Mouse (Mus musculus) ovary, postnatal 14 days (tissue): ENCODE measurements around the gene Adad1.

Experiments
- DNase-seq: peaks from one replicate; pipeline ENCODE4 v3.0.0; 2022; ENCODE audit warnings: low spot score

Gene Adad1

DNA sequence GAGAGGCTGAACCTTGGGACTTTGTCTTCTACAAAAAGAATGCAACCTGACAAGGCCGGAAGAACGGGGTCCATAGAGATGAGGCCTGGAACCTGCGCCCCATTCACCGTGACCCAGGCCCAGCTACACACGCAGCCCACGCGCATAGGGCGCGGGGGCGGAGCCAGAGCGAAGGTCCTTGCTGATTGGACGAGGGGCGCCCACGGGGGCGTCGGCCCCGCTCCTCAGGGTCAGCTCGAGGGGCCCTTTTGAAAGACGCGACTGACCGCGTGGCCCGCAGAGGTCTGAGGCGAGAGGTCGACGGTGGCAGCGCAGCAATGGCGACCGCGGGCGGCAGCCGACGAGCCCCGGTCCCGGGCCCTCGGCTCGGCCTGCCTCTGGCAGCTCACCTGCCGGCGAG lies at the start of gene Adad1:
TSS of gene Adad1 (plus strand) at position 122 of the 400 bp plus-strand sequence.
- no peak for DNase-seq

DNA sequence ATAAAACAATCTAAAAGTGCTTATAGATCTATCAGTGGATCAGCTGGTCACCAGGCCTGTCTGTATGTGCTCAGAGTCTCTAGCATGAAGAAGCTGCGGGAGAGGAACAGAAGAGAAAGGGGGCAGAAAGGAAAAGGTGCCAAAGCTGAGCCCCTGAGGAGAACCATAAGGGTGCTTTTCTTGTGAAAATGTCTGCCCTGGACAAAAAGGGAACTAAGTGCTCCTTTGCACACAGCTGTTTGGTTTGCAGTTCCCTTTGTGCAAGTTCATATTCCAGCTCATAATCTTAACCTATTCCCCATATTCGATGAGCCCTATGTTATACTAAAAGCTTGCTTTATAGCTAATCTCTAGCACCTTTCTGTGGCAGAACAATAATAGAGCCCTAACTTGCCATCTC lies 25.3 kb upstream of the Adad1 start:
- DNase-seq, result no peak

DNA sequence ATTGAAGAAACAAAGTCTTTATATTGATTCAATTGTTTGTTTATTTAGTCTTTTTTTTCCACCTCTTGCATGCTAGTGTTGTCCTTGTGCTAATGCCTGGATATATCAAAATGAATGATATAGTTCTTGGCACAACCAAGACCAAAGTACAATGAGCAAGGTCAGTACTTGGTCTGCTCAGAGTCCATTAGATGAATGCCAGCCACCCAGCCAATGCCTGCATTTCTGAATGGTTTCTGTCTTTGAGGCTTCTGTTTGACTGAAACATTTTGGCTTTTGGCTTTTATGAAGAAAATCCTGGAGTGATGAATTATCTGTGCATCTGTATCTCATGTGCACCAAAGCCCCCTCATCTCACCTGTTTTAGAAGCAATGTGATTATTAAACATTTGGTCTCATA lies 23.5 kb upstream of the Adad1 start:
- no peak for DNase-seq

DNA sequence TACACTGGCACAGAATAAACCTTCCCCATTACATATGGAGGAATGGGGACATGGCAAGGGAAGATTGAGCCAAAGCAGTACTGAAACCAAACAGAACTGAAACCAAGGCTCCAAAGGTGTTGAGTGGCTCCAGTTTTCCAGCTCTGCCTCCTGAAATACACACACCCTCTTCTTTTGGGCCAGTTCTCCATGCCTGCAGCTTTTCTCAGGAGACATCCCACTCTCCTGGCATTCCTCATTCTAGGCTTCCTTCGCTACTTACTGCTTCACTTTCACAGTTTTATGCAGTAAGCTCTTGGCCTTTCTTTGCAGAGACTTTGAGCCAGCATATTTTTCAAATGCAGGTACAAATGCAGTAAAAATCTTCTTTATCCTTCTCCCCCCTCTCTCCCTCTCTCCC lies 11.8 kb upstream of the Adad1 start:
- DNase-seq, result no peak

DNA sequence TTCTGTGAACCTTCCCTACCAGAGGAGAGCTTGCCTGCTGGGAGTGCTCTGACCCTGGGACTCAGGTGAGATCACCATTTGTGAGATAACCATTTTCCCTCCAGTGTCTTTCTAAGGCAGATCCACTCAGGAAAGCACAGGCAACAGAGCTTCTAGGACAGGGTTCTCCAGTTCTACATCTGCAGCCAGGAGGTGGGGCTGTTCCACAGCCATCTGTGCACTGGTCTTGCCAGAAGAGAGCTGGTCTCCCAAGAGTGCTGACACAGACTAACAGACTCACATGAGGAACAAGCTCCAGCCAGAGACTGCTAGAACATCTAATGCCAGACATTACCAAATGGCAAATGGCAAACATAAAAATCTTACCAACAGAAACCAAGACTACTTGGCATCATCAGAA lies 9.9 kb downstream of the Adad1 start:
- peak; percentile 31 for DNase-seq

DNA sequence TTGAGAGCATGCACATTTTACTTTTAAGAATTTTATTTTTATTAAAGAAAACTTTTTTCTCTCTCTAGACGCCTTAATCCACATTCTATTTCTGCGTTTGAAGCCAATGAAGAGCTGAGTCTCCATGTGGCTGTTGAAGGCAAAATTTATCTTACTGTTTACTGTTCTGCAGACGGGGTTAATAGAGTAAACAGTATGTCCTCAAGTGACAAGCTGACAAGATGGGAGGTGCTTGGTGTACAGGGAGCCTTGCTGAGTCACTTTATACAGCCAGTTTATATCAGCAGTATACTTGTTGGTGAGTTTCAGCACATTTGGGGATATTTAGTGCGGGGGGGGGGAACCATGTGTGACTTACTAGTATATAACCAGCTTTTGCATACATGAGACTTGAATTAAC lies 21.5 kb downstream of the Adad1 start:
- DNase-seq, result no peak

DNA sequence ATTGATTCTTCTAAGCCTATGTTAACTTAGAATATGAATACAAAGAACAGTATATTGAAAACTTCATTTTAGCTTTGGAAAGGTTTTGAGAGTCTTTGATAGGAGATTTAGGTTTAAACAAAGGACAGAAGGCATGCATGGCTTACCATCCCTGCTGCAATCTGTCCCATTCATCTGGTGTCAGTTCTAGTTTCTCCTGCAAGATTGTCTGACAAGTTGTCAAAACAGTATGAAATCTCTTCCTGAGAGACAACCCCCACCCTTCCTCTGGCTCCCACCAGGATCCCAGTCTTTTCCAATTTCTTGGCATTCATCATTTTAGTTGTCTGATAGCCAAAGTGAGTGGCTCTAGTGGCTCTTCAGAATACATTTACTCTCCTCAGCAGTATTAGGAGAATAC lies 27.4 kb downstream of the Adad1 start:
- DNase-seq, result no peak

DNA sequence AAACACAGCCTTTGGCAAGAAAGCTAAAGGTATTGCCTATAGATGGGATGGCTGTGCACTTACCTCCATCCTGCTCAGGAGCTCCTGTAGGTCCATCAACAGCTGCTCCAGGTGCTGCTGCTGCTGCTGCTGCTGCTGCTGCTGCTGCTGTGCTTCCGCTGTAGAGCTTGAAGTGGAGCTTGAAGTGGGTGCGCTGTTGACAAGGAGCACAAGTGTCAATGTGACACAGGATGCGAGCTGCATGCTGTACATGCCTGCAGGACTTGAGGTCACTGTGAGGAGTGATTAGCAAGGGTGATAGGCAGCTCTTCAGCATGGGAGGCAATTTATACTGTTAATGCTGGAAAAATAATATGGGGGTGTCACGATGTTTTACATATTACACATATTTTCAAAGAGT lies 62.3 kb downstream of the Adad1 start, which contains the start of gene Il2:
TSS of gene Il2 (minus strand) at position 305 of the 400 bp plus-strand sequence.
- no peak for DNase-seq

DNA sequence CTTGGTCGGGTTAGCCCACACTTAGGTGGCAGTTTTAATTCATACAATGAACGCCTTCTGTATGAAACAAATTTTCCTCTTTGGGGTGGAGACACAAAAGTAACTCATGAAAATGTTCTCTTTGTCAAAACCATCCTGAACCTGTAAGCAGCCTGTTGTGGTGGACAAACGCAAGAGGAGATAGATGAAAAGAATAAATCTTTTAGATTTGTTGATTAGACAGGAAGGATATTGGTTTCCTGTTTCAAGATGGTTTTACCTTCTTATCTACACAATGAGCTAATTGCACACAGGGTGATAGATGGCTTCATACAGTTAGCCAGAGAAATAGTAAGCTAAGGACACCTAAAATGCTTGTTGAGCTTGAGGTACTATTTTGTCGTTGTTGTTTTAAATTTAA lies 62.8 kb downstream of the Adad1 start:
- no peak for DNase-seq

DNA sequence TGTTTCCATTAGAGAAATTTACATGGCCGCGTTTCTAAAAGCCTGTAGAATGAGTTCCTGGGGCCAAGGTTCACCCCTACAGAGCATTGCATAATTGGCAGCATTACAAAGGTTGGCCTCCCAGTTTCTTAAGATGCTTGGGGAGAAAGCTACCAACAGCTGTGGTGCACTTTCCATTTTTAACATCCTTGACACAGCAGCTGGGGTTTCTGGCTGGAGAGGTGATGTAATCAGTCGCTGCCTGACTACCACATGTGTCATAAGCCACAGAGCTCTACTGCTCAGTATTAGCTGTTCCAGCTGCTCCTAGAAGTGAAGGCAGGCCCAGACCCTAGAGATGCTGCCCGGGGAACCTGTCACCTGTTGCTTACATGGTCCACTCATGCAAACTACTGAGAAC lies 64.9 kb downstream of the Adad1 start:
- DNase-seq, result no peak

DNA sequence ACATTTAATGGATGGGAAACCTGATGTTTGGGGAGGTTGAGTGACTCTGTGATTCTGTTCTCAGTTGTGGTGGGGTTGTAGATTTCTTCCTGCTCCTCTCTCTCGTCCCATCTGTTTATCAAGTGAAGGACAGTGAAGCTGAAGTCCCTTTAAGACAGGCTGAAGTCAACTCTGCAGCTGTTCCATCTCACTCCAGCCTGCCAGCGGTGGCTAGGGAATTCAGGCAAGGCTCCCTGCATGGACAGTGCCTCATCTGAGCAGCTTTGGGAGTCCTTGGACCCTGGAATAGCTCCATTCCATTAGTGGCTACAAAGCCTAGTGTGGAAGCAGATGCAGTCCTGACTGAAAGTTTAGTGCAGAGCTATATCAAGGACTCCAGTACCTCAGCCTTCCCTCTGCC lies 65.7 kb downstream of the Adad1 start:
- no peak for DNase-seq

DNA sequence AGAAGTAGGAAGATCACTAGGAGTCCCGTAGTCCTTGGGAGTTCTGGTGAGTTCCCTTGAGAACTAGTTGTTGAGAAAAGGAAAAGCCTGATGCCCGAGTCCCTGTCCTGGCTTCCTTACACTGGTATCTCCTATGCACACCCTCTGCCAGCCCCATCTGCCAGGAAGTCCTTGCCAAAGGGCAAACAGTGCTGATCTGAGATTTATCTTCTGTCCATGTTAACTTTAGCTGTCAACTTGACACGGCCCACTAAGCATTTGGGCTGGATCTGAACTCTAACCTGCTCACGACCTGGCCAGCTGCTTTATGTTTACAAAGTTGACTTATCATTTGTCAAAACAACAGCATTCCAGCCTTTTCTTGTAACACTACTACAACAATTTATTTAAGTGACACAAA lies 73.9 kb downstream of the Adad1 start:
- DNase-seq, result no peak

DNA sequence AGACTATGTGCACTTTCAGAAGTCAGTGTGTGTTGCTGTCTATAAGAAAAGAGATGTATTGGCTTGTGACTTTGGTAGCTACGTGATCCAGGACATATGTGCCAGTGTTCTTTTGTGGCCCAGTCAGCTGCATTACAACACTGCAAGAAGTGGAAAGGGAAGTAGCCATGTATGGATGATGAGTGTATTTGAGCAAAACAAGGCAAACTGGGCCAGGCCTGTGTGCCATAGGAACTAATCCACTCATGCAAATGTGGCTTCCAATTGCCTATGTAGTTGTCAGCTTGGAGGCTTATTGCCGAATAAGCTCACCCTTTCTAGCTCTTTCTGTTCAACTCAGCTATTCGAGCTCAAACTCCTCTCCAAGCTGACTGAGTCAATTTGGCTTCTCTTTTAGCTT lies 75.9 kb downstream of the Adad1 start:
- no peak for DNase-seq

DNA sequence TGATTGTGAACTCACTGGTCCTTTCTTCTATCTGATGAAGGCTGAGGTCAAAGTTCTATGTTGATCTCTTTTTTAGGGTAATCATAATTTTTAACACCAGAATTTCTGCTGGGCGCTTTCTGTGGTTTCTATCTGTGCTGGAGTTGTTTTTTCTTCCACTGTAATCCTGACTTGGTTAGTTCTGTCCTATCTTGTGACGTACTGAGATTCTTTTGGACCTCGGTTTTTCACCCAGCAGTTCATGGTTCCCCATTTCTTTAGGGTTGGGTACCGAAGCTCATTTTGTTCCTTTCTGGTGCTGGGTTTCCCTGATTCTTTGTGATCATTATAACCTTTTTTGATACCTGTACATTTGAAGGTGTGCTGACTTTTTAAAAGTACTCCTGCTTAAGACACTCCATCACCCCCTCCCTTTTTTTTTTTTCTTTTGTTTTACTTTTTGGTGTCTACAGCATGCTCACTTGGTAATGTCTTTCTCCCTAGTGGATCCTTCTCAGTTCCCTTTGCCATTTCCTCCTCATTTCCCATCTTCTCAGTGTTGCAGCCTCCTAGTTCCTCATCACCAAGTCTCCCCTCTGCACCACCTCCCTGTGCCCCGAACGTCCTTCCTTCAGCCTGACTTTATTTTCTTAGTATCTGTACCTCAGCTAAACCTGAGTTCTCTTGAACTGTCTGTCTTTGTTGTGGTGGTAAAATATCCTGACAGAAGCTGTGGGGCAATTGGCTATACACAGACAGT lies 77.0 kb downstream of the Adad1 start:
- no peak for DNase-seq

DNA sequence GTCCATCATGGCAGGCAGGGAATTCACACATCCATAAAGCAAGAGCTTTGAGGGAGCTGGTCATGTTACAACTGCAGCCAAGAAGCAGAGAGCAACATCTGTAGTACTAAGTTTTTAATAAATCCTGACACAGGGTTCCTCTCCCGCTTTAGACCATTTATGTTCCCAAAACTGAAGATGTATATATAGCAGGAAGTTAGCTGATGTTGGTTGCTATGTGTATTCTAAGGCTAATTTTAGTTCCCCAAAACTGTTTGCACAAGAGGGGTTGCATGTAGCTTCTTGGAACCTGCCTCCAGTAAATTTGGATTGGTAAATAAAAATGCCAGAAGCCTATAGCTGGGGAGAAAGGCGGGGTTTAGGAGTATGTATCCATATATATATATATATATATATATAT lies 78.5 kb downstream of the Adad1 start:
- no peak for DNase-seq

DNA sequence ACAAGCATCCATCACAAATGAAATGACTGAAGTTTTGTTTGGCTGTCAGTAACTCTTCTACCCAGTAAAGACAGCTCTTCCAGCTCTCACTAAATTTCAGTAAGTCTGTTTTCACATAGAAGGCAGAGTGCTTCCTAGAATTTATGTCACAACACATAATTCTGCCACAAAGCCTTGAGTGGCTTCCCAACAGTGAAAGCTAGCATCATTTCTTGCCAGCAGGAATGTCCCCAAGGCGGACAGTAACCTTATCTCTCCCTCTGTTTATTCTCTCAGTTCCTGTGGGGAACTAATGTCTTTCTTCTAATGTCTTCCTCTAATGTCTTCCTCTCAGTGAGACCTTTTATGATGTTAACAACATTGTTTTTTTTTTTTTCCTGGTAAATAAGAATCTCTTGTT lies 81.7 kb downstream of the Adad1 start:
- DNase-seq, result no peak

DNA sequence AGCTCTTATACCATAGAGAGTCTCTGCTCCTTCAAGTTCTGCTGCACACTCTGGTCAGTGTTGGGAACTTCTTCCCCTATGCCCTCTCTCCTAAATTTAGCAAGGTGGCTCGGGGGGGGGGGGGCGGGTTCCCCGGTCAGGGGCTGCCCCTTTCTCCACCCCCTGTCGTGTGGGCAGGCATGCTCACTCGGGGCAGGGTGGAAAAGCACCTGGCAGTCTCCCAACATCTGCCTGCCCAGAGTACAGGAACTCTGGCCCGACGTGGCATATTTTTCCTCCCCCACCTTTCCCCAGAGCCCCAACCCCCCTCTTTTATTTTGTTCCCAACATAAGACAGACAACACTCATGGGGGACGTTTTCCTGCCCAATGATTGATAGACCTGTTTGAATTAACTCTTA lies 83.1 kb downstream of the Adad1 start:
- no peak for DNase-seq

DNA sequence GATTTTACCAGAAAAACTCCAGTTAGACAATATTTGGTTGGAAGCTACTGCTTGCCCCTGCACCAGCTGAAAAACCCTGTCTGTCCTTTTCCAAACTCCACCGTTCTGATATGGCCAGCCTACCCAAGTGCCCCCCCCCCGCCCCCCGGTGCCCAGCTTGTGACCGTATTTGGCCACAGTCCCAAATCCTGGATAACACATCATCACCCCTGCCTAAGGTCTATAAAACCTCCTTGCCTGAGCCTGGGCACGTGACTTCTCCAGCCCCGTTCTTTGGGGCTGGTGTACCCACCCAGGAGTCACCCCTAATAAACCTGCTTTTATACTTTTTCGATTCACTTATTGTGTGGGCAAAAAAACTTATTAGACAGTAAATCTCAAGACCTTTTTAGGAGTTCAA lies 83.5 kb downstream of the Adad1 start:
- no peak for DNase-seq

DNA sequence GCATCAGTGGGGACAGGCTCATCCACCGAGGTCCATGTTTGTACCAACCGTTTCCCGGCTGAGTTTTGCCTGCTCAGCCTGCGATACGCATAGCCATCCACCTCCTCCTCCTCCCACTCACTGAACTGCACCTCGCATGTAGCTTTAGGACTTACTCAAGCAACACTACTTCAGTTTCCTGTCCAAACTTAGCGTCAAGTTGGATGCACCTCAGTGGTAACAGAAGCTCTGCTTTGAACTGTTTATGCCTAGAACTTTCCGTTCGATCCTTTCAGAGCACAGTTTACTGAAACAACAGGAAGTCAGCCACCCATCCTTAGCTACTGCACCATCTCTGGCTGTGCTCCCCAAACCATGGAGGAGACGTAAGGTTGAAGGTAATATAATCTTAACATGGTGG lies 88.9 kb downstream of the Adad1 start:
- DNase-seq, result no peak

DNA sequence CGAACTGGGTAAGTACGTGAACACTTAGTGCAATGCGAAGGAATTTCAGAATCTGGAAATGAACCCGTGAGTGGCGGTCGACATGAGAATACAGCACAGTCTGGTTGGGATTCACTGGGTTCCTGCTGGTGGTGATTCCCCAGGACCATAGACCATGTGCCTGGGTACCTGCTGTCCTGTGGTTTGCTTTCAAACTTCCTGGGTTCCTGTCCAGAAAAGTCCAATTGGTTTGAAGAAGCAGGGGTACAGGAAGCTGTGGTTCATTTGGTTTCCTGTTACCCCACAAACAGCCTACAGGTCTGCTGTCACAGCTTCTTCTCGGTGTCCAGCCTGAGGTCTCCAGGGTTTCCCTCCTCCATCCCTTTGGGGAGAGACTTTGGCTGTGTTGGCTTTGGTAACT lies 89.7 kb downstream of the Adad1 start:
- DNase-seq, result no peak

DNA sequence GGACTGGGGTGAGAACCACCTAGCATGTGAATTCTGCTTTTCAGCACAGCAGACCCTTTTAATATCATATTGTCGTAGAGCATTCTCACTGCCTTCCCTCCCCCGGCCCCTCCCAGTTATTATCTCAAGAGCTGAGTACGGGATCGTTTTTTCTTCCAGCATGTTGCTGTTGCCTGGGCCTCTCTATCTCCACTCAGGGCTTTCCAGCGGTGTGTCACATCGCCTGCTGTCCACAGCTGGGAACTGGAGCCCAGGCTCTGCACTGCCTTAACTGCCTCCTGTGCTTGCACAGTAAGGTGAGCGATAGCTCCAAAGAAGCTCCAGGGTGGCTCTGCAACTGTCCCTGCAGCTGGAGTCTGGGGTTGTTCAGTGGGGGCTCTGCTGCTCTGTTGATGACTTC lies 91.1 kb downstream of the Adad1 start:
- DNase-seq, result no peak

DNA sequence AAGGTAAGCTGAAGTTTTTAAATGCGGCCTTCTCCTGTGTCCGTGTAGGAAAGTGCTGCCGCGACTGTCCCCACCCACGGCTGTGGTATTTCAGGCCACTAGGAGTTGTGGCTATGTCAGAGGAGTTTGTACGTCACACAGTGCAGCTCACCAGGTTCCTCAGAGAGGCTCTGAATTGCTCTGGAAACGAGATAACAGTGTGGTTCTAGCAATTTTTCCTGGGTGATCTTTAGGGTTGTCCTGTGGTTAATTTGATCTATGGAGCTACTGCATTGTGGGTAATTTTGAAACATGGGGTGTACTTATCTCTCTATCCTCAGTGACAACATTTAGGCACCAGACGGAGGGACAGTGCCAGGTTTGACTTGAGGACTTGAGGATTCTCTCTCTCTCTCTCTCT lies 93.8 kb downstream of the Adad1 start:
- DNase-seq, result no peak

DNA sequence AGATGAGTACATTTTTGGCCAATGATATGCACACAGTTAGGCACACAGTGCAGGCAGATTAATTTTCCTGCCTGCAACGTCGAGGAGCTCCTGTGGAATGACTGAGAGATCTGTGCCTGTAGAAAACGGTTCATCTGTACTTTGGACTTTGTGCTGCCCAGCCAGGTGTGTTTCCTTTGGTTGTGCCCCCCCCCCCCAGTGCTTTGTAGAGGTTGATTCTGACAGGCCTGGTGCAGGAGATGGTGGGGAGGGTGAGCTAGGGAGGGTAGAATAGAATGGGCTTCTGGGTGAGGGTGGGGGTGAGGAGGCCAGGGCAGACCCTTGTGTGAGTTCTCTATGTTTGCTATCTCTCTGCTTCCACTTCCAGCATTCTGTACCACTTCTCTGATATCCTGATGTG lies 94.9 kb downstream of the Adad1 start:
- no peak for DNase-seq

DNA sequence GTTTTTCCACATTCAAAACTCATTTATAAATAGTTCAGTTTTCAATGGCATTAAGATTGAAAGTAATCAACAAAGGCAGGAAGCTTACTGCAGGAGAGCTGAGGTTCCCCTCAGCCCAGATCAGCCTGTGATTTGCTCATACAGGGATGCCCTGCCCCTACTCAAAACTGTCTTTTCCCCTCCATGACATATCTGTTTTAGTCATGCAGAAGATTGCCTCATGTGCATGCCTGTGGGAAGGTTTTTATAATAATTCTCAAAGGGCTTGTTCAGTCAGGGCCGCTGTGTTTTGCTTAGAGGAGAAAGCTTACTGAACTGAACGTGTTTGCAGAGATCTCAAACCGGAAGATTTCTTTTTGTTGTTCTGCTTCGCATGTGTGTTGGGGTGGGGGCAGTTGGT lies 97.8 kb downstream of the Adad1 start:
- DNase-seq, result no peak

DNA sequence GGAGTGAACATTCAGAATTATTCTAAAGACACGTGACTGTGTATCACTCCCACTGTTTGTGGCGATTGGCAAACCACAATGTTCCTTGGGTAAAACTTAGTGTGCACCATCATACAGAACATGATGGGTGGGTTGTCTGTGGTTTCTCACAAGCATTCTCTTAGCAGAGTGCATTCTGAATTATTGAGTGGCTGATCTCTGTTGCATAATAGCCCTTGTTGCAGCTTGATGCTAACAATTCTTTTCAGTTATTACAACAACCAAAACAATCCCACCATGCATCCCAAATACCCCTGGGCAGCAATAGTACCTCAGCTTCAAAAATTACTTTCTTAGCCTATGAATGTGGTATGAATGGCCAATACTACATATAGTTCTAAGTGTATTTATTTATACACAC lies 106.0 kb downstream of the Adad1 start:
- DNase-seq, result no peak
